7 mouse cellular contexts compared by ENCODE assay signal in genomic region chr11:6200087-6200569, GRCm38 (mm10). TPM values are rescaled to one million over a fixed set of nuclear protein-coding genes. Genes with fewer than 3 reads are reported as not detected.
A peak's percentile ranks its signal among the peaks of the same experiment; 100 is the strongest.
DNase-seq lines count a peak whose midpoint lies in the region; ATAC-seq lines count a peak whose summit lies in the region.

Gene Nudcd3, minus strand, starts transcription at chr11:6200415.

- peak within 1 kb of the TSS; percentile 89 for H3K9ac ChIP-seq in intestine, embryonic 16.5 days (ENCODE audit: low read depth, low read length)
- H3K9ac ChIP-seq in midbrain, embryonic 11.5 days (ENCODE audit: low read length) = peak within 1 kb of the TSS; percentile 94

- no peaks in the 10 kb centered on the region for H3K9me3 ChIP-seq in intestine, embryonic 16.5 days (ENCODE audit: control insufficient read depth, low read length)
- H3K9me3 ChIP-seq in midbrain, embryonic 11.5 days (ENCODE audit: control insufficient read depth, low read length) = no peaks in the 10 kb centered on the region

- under 1% methylated on average over 39 of the region's 39 CpGs for WGBS in intestine, embryonic 16.5 days
- under 1% methylated on average over 39 of the region's 39 CpGs for WGBS in midbrain, embryonic 11.5 days

- intact Hi-C loops in left cerebral cortex, postnatal 36 days (cut with DNase I) = loop anchor here (5.0 kb wide), 1 partner anchor 67 kb away; the partner anchor contains the start of gene Ddx56

- ATAC-seq in intestine, embryonic 16.5 days = peak; percentile 98
- ATAC-seq in midbrain, embryonic 11.5 days (ENCODE audit: low FRiP score) = peak; percentile 97

- peak within 1 kb of the TSS; percentile 95 for H3K27ac ChIP-seq in intestine, embryonic 16.5 days (ENCODE audit: low read length)
- peak within 1 kb of the TSS; percentile 90 for H3K27ac ChIP-seq in midbrain, embryonic 11.5 days (ENCODE audit: low read depth, low read length)

- H3K27me3 ChIP-seq in intestine, embryonic 16.5 days (replicated peaks; ENCODE audit: control insufficient read depth, insufficient read depth, low read length) = no peaks in the 10 kb centered on the region
- H3K27me3 ChIP-seq in midbrain, embryonic 11.5 days (ENCODE audit: control insufficient read depth, insufficient read depth, low read length) = no peaks in the 10 kb centered on the region

- peak; percentile 75 for DNase-seq in adrenal gland, adult 8-10 months
- DNase-seq in embryo, embryonic 9.5 days (ENCODE audit: extremely low spot score) = peak; percentile 90
- peak; percentile 76 to 89 for DNase-seq in gastrocnemius, postnatal 4 days (ENCODE audit: low spot score in 2 of 2)
- DNase-seq in left cerebral cortex, postnatal 36 days (ENCODE audit: low spot score in 2 of 2) = peak; percentile 92
- peak; percentile 99 for DNase-seq in midbrain, embryonic 11.5 days (ENCODE audit: low spot score, missing footprints)
- peak; percentile 82 for DNase-seq in skeletal muscle tissue, adult 2 months (ENCODE audit: low read depth, low spot score)

- peaks cover 9% of the 10 kb centered on the region for H3K4me1 ChIP-seq in intestine, embryonic 16.5 days (ENCODE audit: control insufficient read depth, insufficient read depth, low read length)
- H3K4me1 ChIP-seq in midbrain, embryonic 11.5 days (ENCODE audit: control insufficient read depth, insufficient read depth, low read length) = peaks cover 12% of the 10 kb centered on the region; the same call in 1 of the 2 replicates

- H3K4me2 ChIP-seq in intestine, embryonic 16.5 days (ENCODE audit: low read depth, low read length) = peak within 1 kb of the TSS; percentile 85
- H3K4me2 ChIP-seq in midbrain, embryonic 11.5 days = peak within 1 kb of the TSS; percentile 96

- peak within 1 kb of the TSS; percentile 79 for H3K4me3 ChIP-seq in intestine, embryonic 16.5 days (ENCODE audit: low read length)
- peak within 1 kb of the TSS; percentile 99 for H3K4me3 ChIP-seq in midbrain, embryonic 11.5 days (ENCODE audit: low read depth, low read length)

- H3K36me3 ChIP-seq in intestine, embryonic 16.5 days (ENCODE audit: control insufficient read depth, insufficient read depth, low read length) = no peaks in the 10 kb centered on the region
- no peaks in the 10 kb centered on the region for H3K36me3 ChIP-seq in midbrain, embryonic 11.5 days (ENCODE audit: control insufficient read depth, insufficient read depth, low read length)

RNA-seq across cellular contexts. Expression of gene Nudcd3, which starts in this region (rescaled TPM):
- 10 to 100 TPM; 69.6 to 92.4 (median 82.8) TPM for total RNA-seq in adrenal gland, adult 8-10 months (2022)
- total RNA-seq in gastrocnemius, postnatal 4 days (2021) = 10 to 100 TPM; 56.4 to 61.0 TPM
- polyA plus RNA-seq in intestine, embryonic 16.5 days (2015; fragmentation: Nextera tagmentation; extraction: Ambion mirVana) = 28.4 and 33.3 TPM in 2 replicates
- 100 to 1,000 TPM; 120 to 133 TPM for total RNA-seq in left cerebral cortex, postnatal 36 days (2021)
- 41.4 and 46.8 TPM in 2 replicates for polyA plus RNA-seq in midbrain, embryonic 11.5 days (2014; fragmentation: Nextera tagmentation; extraction: Ambion mirVana)

Comparison
In these comparisons a context has a peak if more than half of its experiments do, and no peak if none do; other contexts are left out.
1. Peak in every context shown above with its lines: DNase-seq, ATAC-seq, H3K4me3 ChIP-seq and H3K27ac ChIP-seq.